Comparison of ENCODE assay signal across 26 mouse cellular contexts in the genomic region with DNA sequence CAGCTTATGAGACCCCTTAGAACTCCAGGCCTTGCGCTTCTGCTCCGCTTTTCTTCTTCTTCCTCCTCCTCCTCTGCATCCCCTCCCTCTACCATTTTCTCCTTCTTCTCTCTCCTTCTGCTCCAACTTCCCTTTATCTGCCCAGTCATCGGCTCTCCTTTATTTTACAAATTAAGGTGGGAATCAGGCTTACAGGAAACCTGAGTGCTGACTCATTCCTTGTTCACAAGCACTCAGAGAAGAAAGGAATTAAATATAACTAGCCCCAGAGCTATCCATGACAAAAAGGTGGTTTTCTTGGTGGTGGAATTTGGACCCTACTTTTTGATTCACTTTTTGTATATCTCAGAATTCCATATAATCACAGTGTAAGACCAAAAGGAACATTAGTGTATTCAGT.
DNase-seq lines count a peak whose midpoint lies in the region; ATAC-seq and TF ChIP-seq lines count a peak whose summit lies in the region.
"Had no signal": no experiment of that assay in that cellular context is flagged by ENCODE, and none has a peak within 500 bp of the region (broad histone marks: within the 10 kb centered on the region; RNA-seq: fewer than 3 reads in every experiment).

No protein-coding gene starts in this region.

- no peak for TF ChIP-seq CTCF in layer of hippocampus, adult 2 months (conservative IDR thresholded peaks at IDR 0.05)

- no peaks in the 10 kb centered on the region for H3K9me3 ChIP-seq in midbrain, embryonic 11.5 days (ENCODE audit: control insufficient read depth, low read length)
- no peaks in the 10 kb centered on the region for H3K9me3 ChIP-seq in midbrain, embryonic 16.5 days (replicated peaks; ENCODE audit: control insufficient read depth, low read length, poor library complexity, severe bottlenecking)
- no peaks in the 10 kb centered on the region for H3K9me3 ChIP-seq in ES-E14 (ENCODE audit: control insufficient read depth, insufficient read depth, low read depth, low read length)
- no peaks in the 10 kb centered on the region for H3K9me3 ChIP-seq in kidney, embryonic 14.5 days (ENCODE audit: control insufficient read depth, low read length)
- H3K9me3 ChIP-seq: embryonic facial prominence, embryonic 13.5 days; embryonic facial prominence, embryonic 15.5 days; forebrain, embryonic 10.5 days; forebrain, embryonic 12.5 days had no signal

- H3K36me3 ChIP-seq in midbrain, embryonic 11.5 days (ENCODE audit: control insufficient read depth, insufficient read depth, low read length) = no peaks in the 10 kb centered on the region
- no peaks in the 10 kb centered on the region for H3K36me3 ChIP-seq in midbrain, embryonic 16.5 days (ENCODE audit: control insufficient read depth, insufficient read depth, low read length)
- H3K36me3 ChIP-seq in ES-E14 (ENCODE audit: control insufficient read depth, insufficient read depth, low read length, poor library complexity, severe bottlenecking) = no peaks in the 10 kb centered on the region
- H3K36me3 ChIP-seq in kidney, embryonic 14.5 days (ENCODE audit: control insufficient read depth, insufficient read depth, low read length) = no peaks in the 10 kb centered on the region
- H3K36me3 ChIP-seq: embryonic facial prominence, embryonic 13.5 days; embryonic facial prominence, embryonic 15.5 days; forebrain, embryonic 10.5 days; forebrain, embryonic 12.5 days had no signal

- in situ Hi-C loops in ES-E14 (cut with MboI; ENCODE audit: low sequenced_read_pairs in 2 of 2, unreplicated experiment in 2 of 2) = no loop called here

- ATAC-seq in midbrain, embryonic 11.5 days (ENCODE audit: low FRiP score) = no peak
- no peak for ATAC-seq in midbrain, embryonic 16.5 days
- no peak for ATAC-seq in kidney, embryonic 14.5 days (ENCODE audit: low FRiP score, low TSS enrichment)
- ATAC-seq: CD4-positive, CD25-positive, alpha-beta regulatory T cell, adult 4 months; forebrain, embryonic 14.5 days; forebrain, embryonic 16.5 days had no signal

- H3K27ac ChIP-seq in midbrain, embryonic 11.5 days (ENCODE audit: low read depth, low read length) = no peak overlapping the region
- H3K27ac ChIP-seq in midbrain, embryonic 16.5 days (ENCODE audit: low read length) = no peak overlapping the region
- no peak overlapping the region for H3K27ac ChIP-seq in ES-E14 (ENCODE audit: insufficient read depth, low read depth, low read length, poor library complexity, severe bottlenecking)
- H3K27ac ChIP-seq in kidney, embryonic 14.5 days (ENCODE audit: low read depth, low read length) = no peak overlapping the region
- H3K27ac ChIP-seq in layer of hippocampus, adult 2 months = no peak overlapping the region
- H3K27ac ChIP-seq: embryonic facial prominence, embryonic 13.5 days; embryonic facial prominence, embryonic 15.5 days; forebrain, embryonic 10.5 days; forebrain, embryonic 12.5 days had no signal

- H3K4me1 ChIP-seq in midbrain, embryonic 11.5 days (ENCODE audit: control insufficient read depth, insufficient read depth, low read length) = no peaks in the 10 kb centered on the region
- no peaks in the 10 kb centered on the region for H3K4me1 ChIP-seq in midbrain, embryonic 16.5 days (ENCODE audit: control insufficient read depth, insufficient read depth, low read length)
- no peaks in the 10 kb centered on the region for H3K4me1 ChIP-seq in ES-E14 (ENCODE audit: control insufficient read depth in 2 of 2, insufficient read depth in 2 of 2, low read length in 2 of 2, poor library complexity in 1 of 2)
- no peaks in the 10 kb centered on the region for H3K4me1 ChIP-seq in kidney, embryonic 14.5 days (ENCODE audit: control insufficient read depth, insufficient read depth, low read length)
- H3K4me1 ChIP-seq: embryonic facial prominence, embryonic 13.5 days; embryonic facial prominence, embryonic 15.5 days; forebrain, embryonic 10.5 days; forebrain, embryonic 12.5 days had no signal

- H3K9ac ChIP-seq in midbrain, embryonic 11.5 days (ENCODE audit: low read length) = no peak overlapping the region
- no peak overlapping the region for H3K9ac ChIP-seq in midbrain, embryonic 16.5 days (ENCODE audit: low read depth, low read length)
- no peak overlapping the region for H3K9ac ChIP-seq in ES-E14 (ENCODE audit: insufficient read depth, low read depth, low read length, poor library complexity, severe bottlenecking)
- H3K9ac ChIP-seq in kidney, embryonic 14.5 days (ENCODE audit: low read depth, low read length) = no peak overlapping the region
- H3K9ac ChIP-seq: embryonic facial prominence, embryonic 13.5 days; embryonic facial prominence, embryonic 15.5 days; forebrain, embryonic 12.5 days had no signal

- no peaks in the 10 kb centered on the region for H3K27me3 ChIP-seq in midbrain, embryonic 11.5 days (ENCODE audit: control insufficient read depth, insufficient read depth, low read length)
- H3K27me3 ChIP-seq in midbrain, embryonic 16.5 days (ENCODE audit: control insufficient read depth, insufficient read depth, low read depth, low read length) = no peaks in the 10 kb centered on the region
- no peaks in the 10 kb centered on the region for H3K27me3 ChIP-seq in kidney, embryonic 14.5 days (ENCODE audit: control insufficient read depth, insufficient read depth, low read length)
- H3K27me3 ChIP-seq: CH12.LX; embryonic facial prominence, embryonic 13.5 days; embryonic facial prominence, embryonic 15.5 days; forebrain, embryonic 12.5 days had no signal

- H3K4me3 ChIP-seq in midbrain, embryonic 11.5 days (ENCODE audit: low read depth, low read length) = no peak overlapping the region
- no peak overlapping the region for H3K4me3 ChIP-seq in midbrain, embryonic 16.5 days (ENCODE audit: low read depth, low read length)
- no peak overlapping the region for H3K4me3 ChIP-seq in ES-E14 (ENCODE audit: insufficient read depth in 1 of 2, low read depth in 1 of 2, low read length in 2 of 2, poor library complexity in 1 of 2, severe bottlenecking in 1 of 2)
- H3K4me3 ChIP-seq in kidney, embryonic 14.5 days (ENCODE audit: low read length) = no peak overlapping the region
- no peak overlapping the region for H3K4me3 ChIP-seq in layer of hippocampus, adult 2 months
- H3K4me3 ChIP-seq: embryonic facial prominence, embryonic 13.5 days; embryonic facial prominence, embryonic 15.5 days; erythroblast, embryonic 14.5 days; forebrain, embryonic 10.5 days; forebrain, embryonic 12.5 days had no signal

- H3K4me2 ChIP-seq in midbrain, embryonic 11.5 days = no peak overlapping the region
- no peak overlapping the region for H3K4me2 ChIP-seq in midbrain, embryonic 16.5 days (ENCODE audit: low read length)
- H3K4me2 ChIP-seq in kidney, embryonic 14.5 days (replicated peaks; ENCODE audit: low read depth, low read length) = no peak overlapping the region
- H3K4me2 ChIP-seq: embryonic facial prominence, embryonic 13.5 days; embryonic facial prominence, embryonic 15.5 days; forebrain, embryonic 12.5 days had no signal

- 86% methylated on average over 3 of the region's 3 CpGs for WGBS in midbrain, embryonic 11.5 days
- 80% methylated on average over 3 of the region's 3 CpGs for WGBS in midbrain, embryonic 16.5 days
- 86% methylated on average over 3 of the region's 3 CpGs for WGBS in kidney, embryonic 14.5 days

- peak; percentile 31 for DNase-seq in midbrain, embryonic 11.5 days (ENCODE audit: low spot score, missing footprints)
- DNase-seq in ES-E14 (ENCODE audit: low read depth, low spot score) = no peak
- DNase-seq in ZHBTc4 (ENCODE audit: low read depth, low spot score) = peak; percentile 1
- no peak for DNase-seq in layer of hippocampus, adult 2 months (ENCODE audit: low spot score in 2 of 2)
- DNase-seq: adrenal gland, adult 2 months; adrenal gland, postnatal 10 days; adrenal gland, postnatal 25 days; B cell, adult 2 months; cerebellum, adult 11 months; cerebellum, adult 18-20 months; cerebellum, adult 8-10 months; cerebellum, adult 9-11 months; cerebellum, postnatal 14 days; cerebellum, postnatal 36 days; embryo, embryonic 11 days had no signal

TF ChIP-seq in ES-E14, 5 proteins besides CTCF, POLR2A, EP300 and RAD21:
- no peak for TF ChIP-seq CHD2 (IDR thresholded peaks at IDR 0.05; ENCODE audit: low read depth, low read length)
- peak; percentile 72 for TF ChIP-seq MAFK (IDR thresholded peaks at IDR 0.05; ENCODE audit: insufficient read depth, low read depth, low read length)
TF ChIP-seq in ES-E14: peak in this region for 1.

Comparison
In these comparisons a context has a peak if more than half of its experiments do, and no peak if none do; other contexts are left out.
1. DNase-seq: peak in midbrain, embryonic 11.5 days (single experiment) and ZHBTc4 (single experiment); none in ES-E14 (single experiment) and layer of hippocampus, adult 2 months (0 of 2).